ENCODE assay signal across 10 mouse cellular contexts in the genomic region with DNA sequence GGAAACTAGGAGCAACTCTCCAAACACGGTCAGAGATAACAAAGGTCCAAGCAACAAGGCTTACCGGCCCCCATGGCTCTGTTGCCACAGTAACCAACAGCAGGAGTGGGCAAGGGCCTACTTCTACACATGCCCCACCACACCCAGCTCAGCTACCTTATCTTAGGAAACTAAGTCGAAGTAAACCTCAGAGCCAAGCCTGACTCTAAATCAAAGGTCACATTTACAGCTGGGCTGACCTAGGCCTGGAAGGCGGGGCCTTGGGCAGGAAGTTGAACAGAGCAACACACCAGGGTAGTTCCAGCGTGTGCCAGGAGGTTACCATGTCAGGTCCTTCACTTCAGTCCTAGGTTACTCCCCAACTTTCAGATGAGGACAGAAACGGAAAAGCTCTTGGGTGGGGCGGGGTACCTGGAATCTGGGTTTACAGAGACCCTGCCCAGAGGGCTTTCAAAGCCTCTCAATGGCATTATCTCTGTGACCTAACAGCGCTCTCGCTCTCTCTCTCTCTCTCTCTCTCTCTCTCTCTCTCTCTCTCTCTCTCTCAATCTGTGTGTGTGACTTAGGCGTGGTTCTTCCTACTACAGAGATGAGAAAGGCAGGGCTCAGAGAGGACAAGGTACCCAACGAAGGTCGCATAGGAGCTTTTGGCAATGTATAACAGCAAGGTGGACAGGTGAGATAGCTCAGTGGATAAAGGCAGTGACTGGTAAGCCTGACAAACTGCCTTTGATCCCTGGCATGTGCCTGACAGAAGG. TPM values are rescaled to one million over a fixed set of nuclear protein-coding genes. Genes with fewer than 3 reads are reported as not detected.
DNase-seq lines count a peak whose midpoint lies in the region; ATAC-seq lines count a peak whose summit lies in the region.
"Had no signal": no experiment of that assay in that cellular context is flagged by ENCODE, and none has a peak within 500 bp of the region (broad histone marks: within the 10 kb centered on the region; RNA-seq: fewer than 3 reads in every experiment).

No protein-coding gene starts in this region.

- peaks cover 27% of the 10 kb centered on the region for H3K4me1 ChIP-seq in intestine, embryonic 15.5 days (replicated peaks)

- peak; percentile 27 for DNase-seq in adrenal gland, postnatal 10 days
- DNase-seq in adrenal gland, adult 8-10 months, result no peak
- DNase-seq in CD4-positive, CD25-positive, alpha-beta regulatory T cell, adult 2 months (ENCODE audit: low read depth, low spot score), result peak; percentile 88
- DNase-seq in left cerebral cortex, postnatal 14 days (ENCODE audit: low spot score in 2 of 2), result no peak
- DNase-seq in layer of hippocampus, adult 18-20 months (ENCODE audit: low spot score in 2 of 2), result no peak
- DNase-seq in Muller cell, postnatal 12 days (ENCODE audit: inconsistent ontology term), result no peak
- DNase-seq: cerebellum, adult 2 months; gastrocnemius, postnatal 36 days had no signal

- intact Hi-C loops in left cerebral cortex, postnatal 14 days (cut with DNase I), result no loop called here

- no peaks in the 10 kb centered on the region for H3K27me3 ChIP-seq in intestine, embryonic 15.5 days (replicated peaks)

- ATAC-seq in intestine, embryonic 15.5 days, result peak; percentile 96
- ATAC-seq in megakaryocyte-erythroid progenitor cell, adult 5-6 weeks (replicated peaks; ENCODE audit: low FRiP score, low TSS enrichment, poor library complexity, severe bottlenecking), result peak; percentile 58

- H3K9ac ChIP-seq in intestine, embryonic 15.5 days, result no peak overlapping the region

- H3K9me3 ChIP-seq in intestine, embryonic 15.5 days, result no peaks in the 10 kb centered on the region

- H3K4me3 ChIP-seq in intestine, embryonic 15.5 days (replicated peaks), result no peak overlapping the region

- 44% methylated on average over 12 of the region's 12 CpGs for WGBS in intestine, embryonic 15.5 days

- H3K4me2 ChIP-seq in intestine, embryonic 15.5 days (replicated peaks), result peak overlapping the region; percentile 3; the same call in 1 of the 2 replicates

- peak overlapping the region; percentile 88 for H3K27ac ChIP-seq in intestine, embryonic 15.5 days

- H3K36me3 ChIP-seq in intestine, embryonic 15.5 days, result peaks cover 10% of the 10 kb centered on the region; the same call in 1 of the 2 replicates

RNA-seq across cellular contexts. Expression of a gene that starts 8.3 kb away (rescaled TPM):
- total RNA-seq in adrenal gland, postnatal 10 days (2021), result 10 to 100 TPM; 19.6 to 19.9 TPM
- 10 to 100 TPM; 16.4 to 25.7 (median 22.8) TPM for total RNA-seq in adrenal gland, adult 8-10 months (2022)
- polyA plus RNA-seq in intestine, embryonic 15.5 days (2015; fragmentation: Nextera tagmentation; extraction: Ambion mirVana), result 124 and 133 TPM in 2 replicates
- total RNA-seq in megakaryocyte-erythroid progenitor cell, adult 5-6 weeks (2014; fragmentation: Nextera tagmentation), result 37.3 and 46.2 TPM in 2 replicates
- total RNA-seq in megakaryocyte-erythroid progenitor cell, adult 5-6 weeks (2017), result 16.3 and 36.1 TPM in 2 replicates
- 10 to 100 TPM; 12.7 TPM for total RNA-seq in left cerebral cortex, postnatal 14 days (2021)
- 10 to 100 TPM; 10.6 to 10.9 TPM for total RNA-seq in layer of hippocampus, adult 18-20 months (2021)

Comparison
In these comparisons a context has a peak if more than half of its experiments do, and no peak if none do; other contexts are left out.
1. DNase-seq: peak in adrenal gland, postnatal 10 days (single experiment) and CD4-positive, CD25-positive, alpha-beta regulatory T cell, adult 2 months (single experiment); none in adrenal gland, adult 8-10 months (single experiment), left cerebral cortex, postnatal 14 days (0 of 2), layer of hippocampus, adult 18-20 months (0 of 2) and Muller cell, postnatal 12 days (single experiment).